Mouse (Mus musculus): ENCODE results near the gene Cnn1.
"Not testable (repeated sequence)": the region's sequence is repeated elsewhere in the genome, so short reads cannot be mapped to it uniquely, and the experiment has no call there.

Gene Cnn1

DNA sequence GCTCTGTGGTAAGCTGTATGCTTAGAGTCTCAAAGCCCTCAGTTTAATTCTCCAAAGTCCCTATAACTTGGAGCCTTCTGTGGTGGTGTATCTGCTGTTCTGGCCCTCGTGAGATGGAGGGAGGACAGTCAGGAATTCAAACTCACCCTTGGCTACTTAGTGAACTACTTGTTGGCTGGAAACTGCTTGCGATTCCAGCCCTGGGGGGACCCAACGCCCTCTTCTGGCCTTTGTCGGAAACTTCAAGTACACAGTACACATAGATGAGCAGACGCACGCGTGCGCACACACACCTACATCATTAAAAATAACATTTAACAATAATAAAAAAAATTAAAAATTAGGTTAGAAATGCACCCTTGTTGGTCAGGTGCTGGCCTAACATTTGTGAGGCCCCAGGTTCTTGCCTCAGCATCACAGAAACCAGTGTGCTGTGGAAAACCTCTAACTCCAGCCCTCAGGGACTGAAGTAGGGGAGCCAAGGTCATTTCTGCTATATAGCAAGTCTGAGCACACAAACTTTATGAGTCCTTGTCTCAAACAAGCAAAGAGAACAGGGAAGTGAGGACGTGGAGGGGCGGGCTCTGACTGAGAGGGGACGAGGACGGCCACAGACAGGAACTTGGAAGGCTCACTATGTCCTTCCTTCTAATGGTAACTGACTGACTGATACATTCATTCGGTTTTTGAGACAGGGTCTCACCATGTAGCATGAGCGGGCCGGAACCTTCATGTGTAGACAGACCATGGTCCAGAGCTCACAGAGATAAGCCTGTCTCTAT, 26.4 kb downstream of the Cnn1 start:
- DNase-seq (ENCODE audit: low read depth, low spot score) = peak; percentile 65

GRCm38 (mm10) chr9:22131226-22131981, 32.4 kb downstream of the Cnn1 start:
- peak; percentile 92 for DNase-seq (ENCODE audit: low read depth, low spot score)

GRCm38 (mm10) chr9:22132220-22132619, 33.2 kb downstream of the Cnn1 start:
- peak; percentile 39 for DNase-seq (ENCODE audit: low read depth, low spot score)

GRCm38 (mm10) chr9:22134246-22134890, 35.4 kb downstream of the Cnn1 start:
- DNase-seq (ENCODE audit: low read depth, low spot score) = no peak

DNA sequence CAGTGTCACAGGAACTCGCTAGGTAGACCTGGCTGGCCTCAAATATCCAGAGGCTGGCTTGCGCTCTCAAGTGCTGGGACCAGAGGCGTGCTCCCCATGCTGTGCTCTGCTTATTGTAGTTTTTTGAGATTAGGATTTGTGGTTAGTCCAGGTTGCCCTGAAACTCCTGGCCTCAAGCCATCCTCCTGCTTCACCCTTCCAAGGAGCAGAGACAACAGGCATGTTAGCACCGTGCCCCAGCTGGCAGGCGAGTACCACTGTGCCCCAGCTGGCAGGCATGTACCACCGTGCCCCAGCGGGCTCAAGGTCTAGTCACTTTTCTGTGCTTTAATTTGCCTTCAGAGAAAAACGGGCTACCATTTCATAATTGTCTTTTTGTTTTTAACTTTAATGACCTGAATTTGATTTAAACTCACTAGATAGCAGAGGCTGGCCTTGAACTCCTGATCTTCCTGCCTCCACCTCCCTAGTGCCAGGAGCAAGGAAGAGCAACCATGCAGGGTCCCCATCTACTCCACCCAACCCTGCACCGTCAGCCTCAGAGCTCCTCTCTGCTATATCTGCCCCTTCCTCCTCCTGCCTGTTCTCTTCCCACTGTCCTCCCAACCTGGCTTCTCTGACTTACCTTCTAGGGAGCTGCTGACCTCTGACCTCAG, 36.1 kb downstream of the Cnn1 start:
- DNase-seq (ENCODE audit: low read depth, low spot score) = no peak

- peak; percentile 21 for DNase-seq (ENCODE audit: low read depth, low spot score)
Observed at GRCm38 (mm10) chr9:22135644-22136390, 36.8 kb downstream of the Cnn1 start, which contains the start of gene Acp5. Gene Acp5, minus strand, starts transcription at chr9:22135711.

- DNase-seq (ENCODE audit: low read depth, low spot score) = peak; percentile 98
Observed at GRCm38 (mm10) chr9:22136765-22137547, 37.9 kb downstream of the Cnn1 start.

GRCm38 (mm10) chr9:22138480-22138879, 39.5 kb downstream of the Cnn1 start:
- peak; percentile 58 for DNase-seq (ENCODE audit: low read depth, low spot score)

DNA sequence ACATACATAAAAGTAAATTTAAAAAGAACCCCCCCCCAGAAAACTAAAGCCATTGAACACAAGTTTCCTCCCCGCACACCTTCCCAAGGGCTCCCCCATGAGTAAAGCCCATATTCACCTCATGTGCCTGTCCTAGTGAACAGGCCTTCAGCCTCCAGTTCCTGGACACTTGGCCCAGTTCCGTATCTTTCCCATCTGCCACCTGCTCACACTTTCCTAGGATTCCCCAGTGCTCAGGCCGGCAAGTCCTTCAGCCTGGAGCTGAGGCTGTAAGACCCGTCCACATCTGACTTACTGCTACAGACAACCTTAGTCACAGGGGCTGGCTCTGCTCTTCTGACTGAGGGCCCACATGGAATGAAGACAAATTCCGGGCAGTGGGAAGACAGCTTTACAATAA, 40.7 kb downstream of the Cnn1 start:
- no peak for DNase-seq (ENCODE audit: low read depth, low spot score)

GRCm38 (mm10) chr9:22143108-22144037, 44.4 kb downstream of the Cnn1 start:
- peak; percentile 87 for DNase-seq (ENCODE audit: low read depth, low spot score)

GRCm38 (mm10) chr9:22144304-22144965, 45.4 kb downstream of the Cnn1 start:
- DNase-seq (ENCODE audit: low read depth, low spot score) = no peak

- peak; percentile 76 for DNase-seq (ENCODE audit: low read depth, low spot score)
Observed at GRCm38 (mm10) chr9:22149426-22150248, 50.6 kb downstream of the Cnn1 start.

DNA sequence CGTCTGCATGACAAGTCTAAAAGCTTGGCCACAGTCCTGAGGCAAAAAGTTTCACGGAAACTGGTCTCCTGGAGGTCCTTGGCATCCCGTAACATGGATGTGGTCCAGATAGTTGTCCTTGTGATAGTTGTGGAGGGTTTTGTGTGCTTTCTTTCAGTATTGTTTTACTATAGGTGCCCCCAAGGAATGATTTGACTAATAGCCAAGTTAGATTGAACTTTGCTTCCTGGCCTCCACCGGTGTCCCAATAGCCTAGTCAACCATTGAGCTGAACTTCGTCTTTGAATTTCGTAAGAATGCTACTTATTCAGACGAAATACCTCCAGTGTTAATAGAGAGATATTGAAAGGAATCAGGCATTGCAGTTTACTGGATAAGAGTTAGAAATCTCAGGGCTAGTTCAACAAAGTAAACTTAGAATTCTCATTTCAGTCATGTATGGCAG, 51.3 kb downstream of the Cnn1 start:
- DNase-seq (ENCODE audit: low read depth, low spot score) = not testable (repeated sequence)

GRCm38 (mm10) chr9:22150946-22151345, 51.9 kb downstream of the Cnn1 start:
- no peak for DNase-seq (ENCODE audit: low read depth, low spot score)

- peak; percentile 55 for DNase-seq (ENCODE audit: low read depth, low spot score)
Observed at GRCm38 (mm10) chr9:22153810-22154209, 54.8 kb downstream of the Cnn1 start.

DNA sequence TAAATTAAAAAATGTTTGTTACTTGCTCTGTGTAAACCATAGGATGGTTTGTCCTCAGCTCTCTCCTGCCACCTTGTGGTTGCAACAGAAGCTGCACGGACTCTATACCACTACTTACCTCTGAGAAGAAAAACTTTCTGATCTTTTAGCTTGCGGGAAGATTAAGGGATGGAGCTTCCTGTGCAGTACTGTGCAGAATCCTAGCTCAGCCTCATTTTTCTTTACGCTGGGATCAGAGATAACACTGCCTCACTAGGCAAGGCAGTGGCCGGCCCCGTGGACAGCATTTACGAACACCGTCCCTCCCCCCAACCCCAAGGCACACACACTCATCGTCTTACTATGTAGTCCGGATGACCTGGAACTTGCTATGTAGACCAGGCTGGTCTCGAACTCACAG, 56.6 kb downstream of the Cnn1 start:
- DNase-seq (ENCODE audit: low read depth, low spot score) = peak; percentile 86

DNA sequence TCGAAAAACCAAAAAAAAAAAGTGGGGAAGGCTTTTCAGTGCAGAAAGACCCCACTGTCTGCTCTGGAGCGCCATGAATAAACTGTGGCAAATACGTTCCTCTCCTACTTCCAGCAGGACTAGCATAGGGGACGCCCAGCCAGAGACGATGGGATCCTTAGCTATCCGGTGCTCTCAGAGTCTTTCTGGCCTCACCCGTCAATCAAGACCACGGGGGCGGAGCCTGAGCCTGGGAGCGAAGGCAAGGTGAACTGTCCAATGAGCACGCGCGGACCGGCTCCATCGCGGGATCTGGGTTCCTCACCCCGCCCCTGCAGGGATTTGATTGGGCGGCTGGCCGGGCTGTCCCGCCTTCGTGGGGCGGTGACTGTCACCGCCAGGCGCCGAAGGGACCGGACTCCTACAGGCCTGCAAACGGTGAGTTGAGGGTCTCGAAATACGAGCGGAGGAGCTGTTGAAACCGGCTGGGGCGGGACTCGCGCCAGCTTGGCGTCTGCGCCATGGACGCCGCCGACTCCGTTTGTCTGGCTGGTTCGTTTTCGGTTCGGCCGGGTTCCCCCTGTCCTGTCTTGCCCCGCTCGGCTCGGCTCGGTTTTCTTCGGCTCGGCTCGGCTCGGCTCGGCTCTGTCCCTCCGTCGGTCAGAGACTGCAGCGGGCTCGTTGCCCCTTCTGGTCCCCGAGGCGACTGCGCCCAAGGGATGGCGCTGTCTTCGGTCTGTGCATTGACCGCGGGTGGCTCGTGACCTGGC, 57.7 kb downstream of the Cnn1 start, which contains the start of gene Pigyl:
Gene Pigyl, plus strand, starts transcription at position 350 of the 749 bp plus-strand sequence.
- DNase-seq (ENCODE audit: low read depth, low spot score) = peak; percentile 99
